Comparison of ENCODE assay signal across 24 mouse cellular contexts in the genomic region with DNA sequence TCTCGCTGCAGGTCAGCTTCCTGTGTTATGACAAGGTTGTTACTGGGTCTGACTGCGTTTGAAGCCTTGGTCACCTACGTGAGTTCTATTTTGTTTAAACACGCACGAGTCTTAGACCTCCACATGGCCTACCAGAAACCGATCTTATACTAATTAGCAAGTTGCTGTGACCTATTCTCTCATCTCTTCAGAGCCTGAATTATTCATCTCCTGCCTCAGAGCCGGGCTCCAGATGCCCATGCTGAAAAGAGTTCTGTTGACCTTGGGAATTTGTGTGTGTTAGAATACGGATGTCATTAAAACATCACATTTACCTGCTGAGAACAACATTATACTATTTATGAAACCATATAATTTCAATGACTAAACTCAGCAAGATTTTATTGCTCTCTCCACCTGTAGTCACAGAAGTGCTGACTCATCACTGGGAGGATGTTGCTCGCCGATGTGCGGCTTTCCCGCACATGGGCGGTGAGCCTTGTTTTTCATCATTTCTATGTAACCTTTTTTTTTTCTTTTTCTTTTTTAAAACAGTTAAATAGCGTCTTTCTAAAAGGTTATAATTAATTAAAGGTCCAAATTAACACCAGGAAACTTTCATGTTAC.
DNase-seq lines count a peak whose midpoint lies in the region; ATAC-seq and TF ChIP-seq lines count a peak whose summit lies in the region.
"Had no signal": no experiment of that assay in that cellular context is flagged by ENCODE, and none has a peak within 500 bp of the region (broad histone marks: within the 10 kb centered on the region; RNA-seq: fewer than 3 reads in every experiment).

No protein-coding gene starts in this region.

- no peak for TF ChIP-seq EP300 in CH12.LX (IDR thresholded peaks at IDR 0.05; ENCODE audit: low read length)

- peak; percentile 51 for DNase-seq in intestine, embryonic 14.5 days (ENCODE audit: low spot score)
- DNase-seq in A20 (ENCODE audit: low read depth, low spot score): peak; percentile 10
- DNase-seq in CH12.LX (ENCODE audit: extremely low read depth): no peak
- DNase-seq in ES-E14 (ENCODE audit: low read depth, low spot score): no peak
- DNase-seq in kidney, adult 2 months: no peak
- no peak for DNase-seq in left cerebral cortex, adult 18-20 months (ENCODE audit: low spot score in 2 of 2)
- DNase-seq: adrenal gland, adult 8-10 months; adrenal gland, postnatal 14 days; adrenal gland, postnatal 36 days; B cell, adult 2 months; cerebellum, adult 11-12 months; cerebellum, adult 2 months; cerebellum, adult 9-10 months; cerebellum, postnatal 10 days; cerebellum, postnatal 25 days; forebrain, postnatal 0 days had no signal

- TF ChIP-seq CTCF in CH12.LX (conservative IDR thresholded peaks at IDR 0.05 in 1 of 2, IDR thresholded peaks at IDR 0.05 in 1 of 2; ENCODE audit: low read depth in 2 of 2, low read length in 2 of 2): no peak
- no peak for TF ChIP-seq CTCF in kidney, adult 2 months (conservative IDR thresholded peaks at IDR 0.05; ENCODE audit: insufficient read depth, insufficient read length, low read depth, low read length)

- H3K9me3 ChIP-seq in intestine, embryonic 14.5 days (ENCODE audit: control insufficient read depth, low read length): no peaks in the 10 kb centered on the region
- no peaks in the 10 kb centered on the region for H3K9me3 ChIP-seq in intestine, embryonic 15.5 days
- H3K9me3 ChIP-seq in CH12.LX (replicated peaks; ENCODE audit: low read length): no peaks in the 10 kb centered on the region
- no peaks in the 10 kb centered on the region for H3K9me3 ChIP-seq in ES-E14 (ENCODE audit: control insufficient read depth, insufficient read depth, low read depth, low read length)
- H3K9me3 ChIP-seq in neural tube, embryonic 15.5 days (replicated peaks): no peaks in the 10 kb centered on the region
- H3K9me3 ChIP-seq: embryonic facial prominence, embryonic 10.5 days; embryonic facial prominence, embryonic 12.5 days; forebrain, embryonic 13.5 days; forebrain, embryonic 15.5 days had no signal

- no peak overlapping the region for H3K9ac ChIP-seq in intestine, embryonic 14.5 days (ENCODE audit: low read length)
- no peak overlapping the region for H3K9ac ChIP-seq in intestine, embryonic 15.5 days
- H3K9ac ChIP-seq in CH12.LX (ENCODE audit: insufficient read depth, low read depth) (no peak overlapping the region), ES-E14 (ENCODE audit: insufficient read depth, low read depth, low read length, poor library complexity, severe bottlenecking) (no peak overlapping the region)
- no peak overlapping the region for H3K9ac ChIP-seq in neural tube, embryonic 15.5 days (replicated peaks)
- H3K9ac ChIP-seq: embryonic facial prominence, embryonic 12.5 days; forebrain, embryonic 13.5 days; forebrain, embryonic 15.5 days; forebrain, postnatal 0 days had no signal

- no peak for ATAC-seq in intestine, embryonic 14.5 days (replicated peaks; ENCODE audit: low FRiP score, low TSS enrichment, low read depth)
- ATAC-seq in intestine, embryonic 15.5 days: no peak
- no peak for ATAC-seq in neural tube, embryonic 15.5 days (ENCODE audit: low FRiP score)
- ATAC-seq: activated CD4-positive, CD25-positive, alpha-beta regulatory T cell, adult 4 months; CD4-positive, CD25-positive, alpha-beta regulatory T cell, adult 4 months; forebrain, embryonic 13.5 days; forebrain, embryonic 15.5 days; forebrain, postnatal 0 days had no signal

- no peak overlapping the region for H3K4me2 ChIP-seq in intestine, embryonic 14.5 days (ENCODE audit: low read length)
- H3K4me2 ChIP-seq in intestine, embryonic 15.5 days (replicated peaks): no peak overlapping the region
- H3K4me2 ChIP-seq in CH12.LX (ENCODE audit: insufficient read depth, low read depth, poor library complexity, severe bottlenecking): no peak overlapping the region
- H3K4me2 ChIP-seq in neural tube, embryonic 15.5 days: no peak overlapping the region
- H3K4me2 ChIP-seq: embryonic facial prominence, embryonic 12.5 days; forebrain, embryonic 13.5 days; forebrain, embryonic 15.5 days had no signal

- WGBS in intestine, embryonic 14.5 days: 90% methylated on average over 14 of the region's 14 CpGs
- WGBS in intestine, embryonic 15.5 days: 86% methylated on average over 14 of the region's 14 CpGs
- WGBS in kidney, adult 2 months: 88% methylated on average over 14 of the region's 14 CpGs
- 81% methylated on average over 14 of the region's 14 CpGs for WGBS in neural tube, embryonic 15.5 days

- H3K4me1 ChIP-seq in intestine, embryonic 14.5 days (replicated peaks; ENCODE audit: control insufficient read depth, insufficient read depth, low read length): peaks cover 32% of the 10 kb centered on the region
- peaks cover 13% of the 10 kb centered on the region; the same call in 1 of the 2 replicates for H3K4me1 ChIP-seq in intestine, embryonic 15.5 days (replicated peaks)
- H3K4me1 ChIP-seq in CH12.LX (ENCODE audit: control insufficient read depth in 1 of 2, insufficient read depth in 2 of 2) (peaks cover 0 to 11% of the 10 kb centered on the region in 2 experiments; a peak in 2 of 4 replicates), ES-E14 (ENCODE audit: control insufficient read depth in 2 of 2, insufficient read depth in 2 of 2, low read length in 2 of 2, poor library complexity in 1 of 2) (no peaks in the 10 kb centered on the region; a peak in 1 of 4 replicates)
- no peaks in the 10 kb centered on the region for H3K4me1 ChIP-seq in kidney, adult 2 months (ENCODE audit: control insufficient read depth, insufficient read depth, low read length)
- peaks cover 14% of the 10 kb centered on the region for H3K4me1 ChIP-seq in neural tube, embryonic 15.5 days

- TF ChIP-seq POLR2A in CH12.LX (IDR thresholded peaks at IDR 0.05; ENCODE audit: low read depth, low read length): no peak
- TF ChIP-seq POLR2A in kidney, adult 2 months (IDR thresholded peaks at IDR 0.05; ENCODE audit: low read depth, low read length): no peak

- no peaks in the 10 kb centered on the region for H3K79me2 ChIP-seq in CH12.LX (replicated peaks; ENCODE audit: control insufficient read depth, extremely low read depth, insufficient read depth, poor library complexity, severe bottlenecking)

- H3K36me3 ChIP-seq in intestine, embryonic 14.5 days (ENCODE audit: control insufficient read depth, insufficient read depth, low read length): no peaks in the 10 kb centered on the region
- no peaks in the 10 kb centered on the region for H3K36me3 ChIP-seq in intestine, embryonic 15.5 days
- H3K36me3 ChIP-seq in CH12.LX (replicated peaks in 1 of 2; ENCODE audit: control insufficient read depth in 1 of 2, insufficient read depth in 1 of 2, low read length in 1 of 2): no peaks in the 10 kb centered on the region
- no peaks in the 10 kb centered on the region for H3K36me3 ChIP-seq in ES-E14 (ENCODE audit: control insufficient read depth, insufficient read depth, low read length, poor library complexity, severe bottlenecking)
- H3K36me3 ChIP-seq in kidney, adult 2 months (ENCODE audit: control insufficient read depth, insufficient read depth, low read length): no peaks in the 10 kb centered on the region
- H3K36me3 ChIP-seq in neural tube, embryonic 15.5 days: no peaks in the 10 kb centered on the region
- H3K36me3 ChIP-seq: embryonic facial prominence, embryonic 10.5 days; embryonic facial prominence, embryonic 12.5 days; forebrain, embryonic 15.5 days had no signal

- no peaks in the 10 kb centered on the region for H3K27me3 ChIP-seq in intestine, embryonic 14.5 days (replicated peaks; ENCODE audit: control insufficient read depth, insufficient read depth, low read length)
- no peaks in the 10 kb centered on the region for H3K27me3 ChIP-seq in intestine, embryonic 15.5 days (replicated peaks)
- no peaks in the 10 kb centered on the region for H3K27me3 ChIP-seq in CH12.LX (replicated peaks)
- H3K27me3 ChIP-seq in kidney, adult 2 months (replicated peaks; ENCODE audit: control insufficient read depth, insufficient read depth, low read length): 0 out of 2 replicates have a peak, but pooled peaks cover 2% of the 10 kb centered on the region
- no peaks in the 10 kb centered on the region for H3K27me3 ChIP-seq in neural tube, embryonic 15.5 days (replicated peaks)
- H3K27me3 ChIP-seq: embryonic facial prominence, embryonic 12.5 days; forebrain, embryonic 13.5 days had no signal

- H3K27ac ChIP-seq in intestine, embryonic 14.5 days (ENCODE audit: low read depth): no peak overlapping the region
- H3K27ac ChIP-seq in intestine, embryonic 15.5 days: no peak overlapping the region
- H3K27ac ChIP-seq in CH12.LX (ENCODE audit: insufficient read depth, low read depth) (no peak overlapping the region), ES-E14 (ENCODE audit: insufficient read depth, low read depth, low read length, poor library complexity, severe bottlenecking) (no peak overlapping the region)
- H3K27ac ChIP-seq in kidney, adult 2 months (ENCODE audit: insufficient read depth, low read depth, low read length): no peak overlapping the region
- H3K27ac ChIP-seq in neural tube, embryonic 15.5 days (replicated peaks): no peak overlapping the region
- H3K27ac ChIP-seq: embryonic facial prominence, embryonic 10.5 days; embryonic facial prominence, embryonic 12.5 days; forebrain, embryonic 13.5 days; forebrain, embryonic 15.5 days had no signal

- in situ Hi-C loops in CH12.LX (cut with MboI; ENCODE audit: low pct_ligation_motif_present, low pct_unique_long_range_greater_than_20kb, low sequenced_read_pairs) (no loop called here), ES-E14 (cut with MboI; ENCODE audit: low sequenced_read_pairs in 2 of 2, unreplicated experiment in 2 of 2) (no loop called here)

- TF ChIP-seq RAD21 in CH12.LX (IDR thresholded peaks at IDR 0.05; ENCODE audit: low read depth, low read length): no peak

- dilution Hi-C loops in CH12.LX (cut with MboI; ENCODE audit: extremely low pct_ligation_motif_present, extremely low pct_unique_long_range_greater_than_20kb, low sequenced_read_pairs): no loop called here

- no peak overlapping the region for H3K4me3 ChIP-seq in intestine, embryonic 14.5 days (ENCODE audit: low read depth, low read length)
- H3K4me3 ChIP-seq in intestine, embryonic 15.5 days (replicated peaks): no peak overlapping the region
- no peak overlapping the region for H3K4me3 ChIP-seq in CH12.LX (replicated peaks in 1 of 3; ENCODE audit: low read depth in 2 of 3, low read length in 2 of 3, poor library complexity in 1 of 3)
- no peak overlapping the region for H3K4me3 ChIP-seq in ES-E14 (ENCODE audit: insufficient read depth in 1 of 2, low read depth in 1 of 2, low read length in 2 of 2, poor library complexity in 1 of 2, severe bottlenecking in 1 of 2)
- H3K4me3 ChIP-seq in kidney, adult 2 months (ENCODE audit: insufficient read depth, low read depth, low read length): no peak overlapping the region
- H3K4me3 ChIP-seq in neural tube, embryonic 15.5 days (replicated peaks): no peak overlapping the region
- H3K4me3 ChIP-seq: embryonic facial prominence, embryonic 10.5 days; embryonic facial prominence, embryonic 12.5 days; forebrain, embryonic 13.5 days; forebrain, embryonic 15.5 days had no signal

TF ChIP-seq in CH12.LX, 34 proteins besides CTCF, POLR2A, EP300 and RAD21 (continues in another document):
- TF ChIP-seq CHD1 (IDR thresholded peaks at IDR 0.05; ENCODE audit: low read depth, low read length) (no peak), HCFC1 (IDR thresholded peaks at IDR 0.05; ENCODE audit: low read depth, low read length) (no peak)

TF ChIP-seq in ES-E14, 5 proteins besides CTCF, POLR2A, EP300 and RAD21 (continues in another document):
- peak; percentile 98 for TF ChIP-seq MAFK (IDR thresholded peaks at IDR 0.05; ENCODE audit: insufficient read depth, low read depth, low read length)

Comparison
In these comparisons a context has a peak if more than half of its experiments do, and no peak if none do; other contexts are left out.
1. DNase-seq: peak in intestine, embryonic 14.5 days (single experiment) and A20 (single experiment); none in CH12.LX (single experiment), ES-E14 (single experiment), kidney, adult 2 months (single experiment) and left cerebral cortex, adult 18-20 months (0 of 2).